Mouse (Mus musculus) forebrain, embryonic 11.5 days (tissue): ENCODE results near the gene Armh1. TPM values are rescaled to one million over a fixed set of nuclear protein-coding genes. Genes with fewer than 3 reads are reported as not detected.

ENCODE experiments used
- ATAC-seq: fragments of 200-750 bp; cut with Nextera tagmentation; replicated peaks from 2 replicates; pipeline ENCODE4 v1.8.0; 2017; ENCODE audit warnings: moderate TSS enrichment; ENCODE audit not compliant: low FRiP score
- DNase-seq: peaks from one replicate; pipeline ENCODE4 v3.0.0-alpha.2; 2017; ENCODE audit warnings: low spot score
- H3K27ac ChIP-seq: fragments of 300-500 bp; sonication (generic); 2 replicates; pipeline ENCODE4 v1.5.1; 2014; ENCODE audit warnings: low read depth, low read length
- H3K27me3 ChIP-seq: fragments of 300-500 bp; sonication (generic); 2 replicates; pipeline ENCODE4 v1.6.1; 2014; ENCODE audit warnings: mild to moderate bottlenecking, low read length, mixed read lengths; ENCODE audit not compliant: control insufficient read depth, insufficient read depth
- H3K36me3 ChIP-seq: fragments of 300-500 bp; sonication (generic); 2 replicates; pipeline ENCODE4 v1.6.1; 2014; ENCODE audit warnings: mild to moderate bottlenecking, low read length, moderate library complexity, mixed read lengths; ENCODE audit not compliant: control insufficient read depth, insufficient read depth
- H3K4me1 ChIP-seq: fragments of 300-500 bp; sonication (generic); replicated peaks from 2 replicates; pipeline ENCODE4 v1.6.1; 2014; ENCODE audit warnings: low read length, mixed read lengths; ENCODE audit not compliant: control insufficient read depth, insufficient read depth
- H3K4me2 ChIP-seq: fragments of 300-500 bp; sonication (generic); 2 replicates; pipeline ENCODE4 v1.6.1; 2014; ENCODE audit warnings: low read depth, mild to moderate bottlenecking, low read length, moderate library complexity, mixed read lengths; ENCODE audit not compliant: severe bottlenecking
- H3K4me3 ChIP-seq: fragments of 300-500 bp; sonication (generic); 2 replicates; pipeline ENCODE4 v1.5.1; 2014; ENCODE audit warnings: low read depth, low read length
- H3K9ac ChIP-seq: fragments of 300-500 bp; sonication (generic); 2 replicates; pipeline ENCODE4 v1.6.1; 2014; ENCODE audit warnings: low read length
- H3K9me3 ChIP-seq: fragments of 300-500 bp; sonication (generic); 2 replicates; pipeline ENCODE4 v1.6.1; 2016; ENCODE audit warnings: low read length, mixed read lengths; ENCODE audit not compliant: control insufficient read depth
- WGBS: fragments of 180-500 bp; shearing (Covaris S2); extraction: QIAGEN DNeasy Blood & Tissue Kit; methylation state at CpG from one replicate; pipeline ENCODE4 v1.1.7; 2014; 5-methylcytosine and 5-hydroxymethylcytosine counted together
- polyA plus RNA-seq: library from polyadenylated mRNA; unstranded; fragments of >200 nt; fragmentation: Nextera tagmentation; extraction: Ambion mirVana; gene quantifications from 2 replicates; pipeline ENCODE4 v1.2.1, GENCODE M21; 2014

Armh1 gene
- polyA plus RNA-seq, 1 experiment from 2014 or later, result 0.49 TPM

DNA sequence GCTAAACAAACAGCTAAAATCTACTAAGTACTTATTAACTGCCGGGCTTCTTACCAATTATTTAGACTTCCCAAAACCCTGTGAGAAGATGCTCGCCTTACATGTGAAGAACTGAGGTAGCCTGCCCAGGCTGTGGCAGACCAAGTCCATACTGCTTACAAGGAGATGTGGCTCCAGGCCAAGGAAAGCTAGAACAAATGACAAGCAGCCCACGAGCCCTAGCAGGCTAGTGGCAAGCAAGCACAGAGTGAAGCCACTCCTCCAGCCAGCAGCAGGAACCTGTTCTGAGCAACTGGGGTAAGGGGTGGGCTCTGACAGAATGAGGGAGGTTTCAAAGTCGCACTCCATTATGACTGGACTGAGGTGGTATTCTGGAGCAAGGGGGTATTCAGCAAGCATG lies 22.8 kb upstream of the Armh1 start:
- Histone ChIP-seq H3K36me3 (peaks cover 14% of the 10 kb centered on the region), H3K27me3 (no peaks in the 10 kb centered on the region), H3K9me3 (peaks cover 10% of the 10 kb centered on the region), H3K4me1 (peaks cover 6% of the 10 kb centered on the region), H3K4me2 (no peak overlapping the region), H3K9ac (no peak overlapping the region), H3K27ac (no peak overlapping the region), H3K4me3 (no peak overlapping the region)
- 95% methylated on average over 4 of the region's 4 CpGs for WGBS
- no peak for DNase-seq
- no peak for ATAC-seq

DNA sequence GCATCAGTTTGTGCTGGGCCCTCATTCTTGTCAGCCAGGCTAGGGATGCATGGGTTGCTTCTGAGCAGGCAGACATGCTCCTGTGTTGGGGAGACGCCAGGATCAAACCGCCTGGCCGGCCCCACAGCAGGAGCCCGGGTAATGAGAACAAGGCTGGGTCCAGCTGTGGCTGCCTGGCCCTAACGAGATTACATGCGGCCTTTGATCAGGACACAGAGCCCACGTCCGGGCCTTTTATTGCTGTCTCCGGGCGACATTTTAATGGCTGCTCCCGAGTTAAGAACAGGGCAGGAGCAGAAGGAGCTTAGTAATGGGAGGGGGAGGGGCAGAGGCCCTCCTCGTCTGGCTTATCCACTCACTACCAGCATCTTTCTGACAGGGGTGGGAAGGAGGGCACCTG lies 20.5 kb upstream of the Armh1 start:
- Histone ChIP-seq H3K36me3 (peaks cover 14% of the 10 kb centered on the region), H3K27me3 (no peaks in the 10 kb centered on the region), H3K4me1 (peaks cover 6% of the 10 kb centered on the region), H3K4me2 (no peak overlapping the region), H3K9me3 (peaks cover 10% of the 10 kb centered on the region), H3K9ac (no peak overlapping the region), H3K27ac (peak overlapping the region; percentile 43; the same call in 1 of the 2 replicates), H3K4me3 (no peak overlapping the region)
- WGBS, result 8% methylated on average over 12 of the region's 12 CpGs
- peak; percentile 77 for DNase-seq
- peak; percentile 71 for ATAC-seq

DNA sequence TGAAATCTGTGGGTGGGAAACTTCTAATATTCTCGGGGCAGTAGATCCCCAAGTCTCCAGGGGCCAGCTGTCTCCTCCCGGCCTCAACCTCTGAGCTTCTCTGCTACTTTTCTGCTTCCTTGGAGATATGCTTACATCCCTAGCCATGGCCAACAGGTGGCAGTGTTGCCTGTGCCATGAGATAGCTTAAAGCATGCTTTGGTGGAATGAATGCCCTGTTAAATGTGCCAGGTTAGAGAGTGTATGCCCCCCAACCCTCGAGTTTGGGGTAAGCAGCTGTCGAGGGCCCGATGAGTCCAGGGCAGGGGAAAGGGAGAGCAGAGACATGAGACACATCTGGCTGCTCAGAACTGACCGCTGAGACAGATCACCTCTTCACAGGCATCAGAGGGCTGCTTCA lies 18.4 kb upstream of the Armh1 start:
- peaks cover 6% of the 10 kb centered on the region for H3K4me1 ChIP-seq
- no peak overlapping the region for H3K27ac ChIP-seq
- H3K9me3 ChIP-seq, result peaks cover 10% of the 10 kb centered on the region
- WGBS, result 18% methylated on average over 6 of the region's 6 CpGs
- H3K9ac ChIP-seq, result no peak overlapping the region
- H3K36me3 ChIP-seq, result peaks cover 12% of the 10 kb centered on the region
- DNase-seq (peak; percentile 86), ATAC-seq (no peak; the same call in 1 of the 2 replicates)
- no peak overlapping the region for H3K4me3 ChIP-seq
- no peaks in the 10 kb centered on the region for H3K27me3 ChIP-seq
- no peak overlapping the region for H3K4me2 ChIP-seq

DNA sequence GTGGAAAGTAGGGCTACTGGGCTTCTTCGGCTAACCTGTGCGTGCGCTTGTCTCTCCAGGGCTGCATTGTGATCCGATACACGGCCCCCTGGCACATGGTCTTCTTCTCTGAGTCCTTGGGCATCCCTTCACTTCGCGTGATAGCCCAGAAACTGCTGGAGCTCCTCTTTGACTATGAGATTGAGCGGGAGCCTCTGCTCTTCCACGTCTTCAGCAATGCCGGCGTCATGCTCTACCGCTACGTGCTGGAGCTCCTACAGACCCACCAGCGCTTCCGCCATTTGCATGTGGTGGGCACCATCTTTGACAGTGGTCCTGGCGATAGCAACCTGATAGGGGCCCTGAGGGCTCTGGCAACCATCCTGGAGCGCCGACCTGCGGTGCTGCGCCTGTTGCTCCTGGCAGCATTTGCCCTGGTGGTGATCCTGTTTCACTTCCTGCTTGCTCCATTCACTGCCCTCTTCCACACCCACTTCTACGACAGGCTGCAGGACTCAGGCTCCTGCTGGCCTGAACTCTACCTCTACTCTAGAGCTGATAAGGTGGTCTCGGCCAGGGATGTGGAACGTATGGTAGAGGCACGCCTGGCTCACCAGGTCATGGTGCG lies 16.0 kb upstream of the Armh1 start:
- H3K4me1 ChIP-seq, result peaks cover 4% of the 10 kb centered on the region
- no peak overlapping the region for H3K4me2 ChIP-seq
- H3K27ac ChIP-seq, result no peak overlapping the region
- WGBS, result 90% methylated on average over 25 of the region's 25 CpGs
- DNase-seq (no peak), ATAC-seq (no peak)
- no peaks in the 10 kb centered on the region for H3K27me3 ChIP-seq
- no peaks in the 10 kb centered on the region for H3K36me3 ChIP-seq
- H3K9ac ChIP-seq, result no peak overlapping the region
- H3K4me3 ChIP-seq, result no peak overlapping the region
- no peaks in the 10 kb centered on the region for H3K9me3 ChIP-seq

DNA sequence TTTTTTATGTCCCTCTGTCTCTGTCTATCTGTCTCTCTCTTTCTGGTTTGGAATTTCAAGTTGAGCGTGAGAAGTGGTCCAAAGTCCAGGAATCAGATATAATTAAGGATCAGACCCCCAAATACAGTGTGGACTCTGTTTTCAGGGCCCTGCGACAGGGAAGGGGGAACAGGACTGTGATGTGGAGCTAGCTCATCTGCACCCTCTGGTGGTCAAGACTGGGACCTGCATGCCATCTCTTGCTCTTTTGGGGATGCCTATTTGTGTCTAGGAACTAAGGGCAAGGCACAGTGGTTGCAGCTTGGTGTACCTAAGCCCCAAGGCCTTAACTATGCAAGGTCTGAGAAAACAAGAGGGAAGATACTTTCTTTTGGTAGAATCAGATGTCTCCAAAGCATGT lies 15.4 kb upstream of the Armh1 start:
- no peak overlapping the region for H3K9ac ChIP-seq
- H3K36me3 ChIP-seq, result no peaks in the 10 kb centered on the region
- 4% methylated on average over 2 of the region's 2 CpGs for WGBS
- ATAC-seq, result peak; percentile 45; the same call in 1 of the 2 replicates
- H3K27ac ChIP-seq, result no peak overlapping the region
- H3K4me2 ChIP-seq, result no peak overlapping the region
- H3K4me1 ChIP-seq, result peaks cover 2% of the 10 kb centered on the region; the same call in 1 of the 2 replicates
- DNase-seq, result peak; percentile 90
- no peaks in the 10 kb centered on the region for H3K9me3 ChIP-seq
- no peak overlapping the region for H3K4me3 ChIP-seq
- H3K27me3 ChIP-seq, result no peaks in the 10 kb centered on the region

DNA sequence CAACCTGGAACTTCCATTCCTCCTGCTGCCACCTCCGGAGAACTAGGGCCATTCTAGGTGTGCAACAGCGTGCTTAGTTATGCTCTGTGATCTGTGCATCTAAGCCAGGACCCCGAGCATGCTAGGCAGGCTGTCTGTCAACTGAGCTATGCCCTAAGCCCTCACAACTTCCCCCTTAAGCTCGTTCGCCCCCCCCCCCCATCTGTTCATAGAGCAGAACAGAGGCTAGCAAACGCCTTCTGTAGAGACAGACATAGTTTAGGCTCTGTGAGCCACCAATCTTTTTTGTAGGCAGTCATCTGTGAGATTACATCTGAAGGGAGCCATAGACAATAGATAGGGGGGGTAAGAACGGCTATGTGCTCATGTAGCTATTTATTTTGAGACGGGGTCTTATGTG lies 11.1 kb upstream of the Armh1 start:
- H3K4me3 ChIP-seq, result no peak overlapping the region
- no peaks in the 10 kb centered on the region for H3K27me3 ChIP-seq
- no peak for ATAC-seq

DNA sequence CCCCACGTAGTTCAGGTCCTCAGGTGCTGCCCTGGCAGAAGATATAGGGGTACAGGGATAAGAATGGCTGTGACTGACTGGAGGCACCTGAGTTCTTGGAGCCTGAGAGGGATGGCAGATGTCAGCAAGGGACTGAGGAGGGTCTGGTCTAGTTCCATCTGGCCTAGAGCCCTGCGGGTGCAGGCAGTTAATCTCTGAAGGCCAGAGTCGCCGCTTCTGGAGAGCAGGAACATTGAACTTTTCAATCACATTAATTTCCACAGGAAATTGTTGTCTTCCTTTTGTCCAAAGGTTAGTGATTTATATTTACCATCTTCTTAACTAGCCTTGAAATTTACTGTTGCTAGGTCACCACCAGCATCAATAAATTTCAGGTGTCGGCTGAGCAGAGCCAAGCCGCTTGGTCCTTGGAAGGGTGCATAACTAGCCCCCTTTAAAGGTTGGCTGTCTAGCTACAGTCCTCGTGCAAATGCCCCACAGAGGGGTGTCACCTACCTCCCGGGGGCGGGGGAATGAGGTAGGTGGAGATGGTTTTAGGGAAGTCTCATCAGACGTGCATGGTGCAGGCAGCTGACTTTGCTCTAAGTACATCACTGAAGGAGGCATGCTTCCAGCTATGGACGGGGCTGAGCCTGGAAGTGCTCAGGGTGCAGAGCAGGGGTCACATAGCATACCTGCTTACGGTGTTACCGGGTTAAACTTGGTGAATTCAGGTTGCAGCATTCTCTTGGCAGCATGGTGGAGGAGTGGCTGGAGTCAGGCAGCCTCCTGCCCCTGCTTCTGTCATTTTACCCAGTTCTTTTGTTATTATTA lies 10.4 kb upstream of the Armh1 start:
- no peak overlapping the region for H3K4me2 ChIP-seq
- H3K27ac ChIP-seq, result no peak overlapping the region
- no peak overlapping the region for H3K9ac ChIP-seq
- H3K9me3 ChIP-seq, result no peaks in the 10 kb centered on the region
- H3K4me3 ChIP-seq, result no peak overlapping the region
- H3K4me1 ChIP-seq, result peaks cover 2% of the 10 kb centered on the region; the same call in 1 of the 2 replicates
- WGBS, result 83% methylated on average over 13 of the region's 13 CpGs
- H3K36me3 ChIP-seq, result no peaks in the 10 kb centered on the region
- DNase-seq (no peak), ATAC-seq (no peak)
- H3K27me3 ChIP-seq, result no peaks in the 10 kb centered on the region

More for the DNA sequence above, 11.1 kb upstream of the Armh1 start:
- WGBS, result 58% methylated on average over 8 of the region's 8 CpGs
- Histone ChIP-seq H3K9me3 (no peaks in the 10 kb centered on the region), H3K27ac (no peak overlapping the region), H3K9ac (no peak overlapping the region), H3K4me1 (peaks cover 2% of the 10 kb centered on the region; the same call in 1 of the 2 replicates), H3K36me3 (no peaks in the 10 kb centered on the region), H3K4me2 (no peak overlapping the region)
- no peak for DNase-seq

DNA sequence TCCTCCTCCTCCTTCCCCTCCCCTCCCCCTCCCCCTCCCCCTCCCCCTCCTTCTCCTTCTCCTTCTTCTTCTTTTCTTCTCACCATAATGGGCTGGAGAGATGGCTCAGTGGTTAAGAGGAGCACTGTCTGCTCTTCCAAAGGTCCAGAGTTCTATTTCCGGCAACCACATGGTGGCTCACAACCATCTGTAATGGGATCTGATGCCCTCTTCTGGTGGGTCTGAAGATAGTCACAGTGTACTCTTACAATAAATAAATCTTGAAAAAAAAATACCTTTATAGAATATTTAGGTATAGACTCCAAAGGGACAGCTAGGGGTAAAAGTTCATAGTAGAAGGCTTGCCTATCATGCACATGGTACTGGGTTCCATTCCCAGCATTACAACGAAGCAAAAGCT lies 9.3 kb upstream of the Armh1 start:
- WGBS, result 82% methylated on average over 2 of the region's 2 CpGs
- no peak overlapping the region for H3K27ac ChIP-seq
- H3K9ac ChIP-seq, result no peak overlapping the region
- no peaks in the 10 kb centered on the region for H3K27me3 ChIP-seq
- no peak for DNase-seq
- no peaks in the 10 kb centered on the region for H3K36me3 ChIP-seq
- no peak overlapping the region for H3K4me2 ChIP-seq
- no peaks in the 10 kb centered on the region for H3K9me3 ChIP-seq
- no peak overlapping the region for H3K4me3 ChIP-seq
- H3K4me1 ChIP-seq, result peaks cover 2% of the 10 kb centered on the region; the same call in 1 of the 2 replicates
- ATAC-seq, result no peak
